Mouse (Mus musculus): ENCODE results near the gene Glyatl3. TPM values are rescaled to one million over a fixed set of nuclear protein-coding genes. Genes with fewer than 3 reads are reported as not detected.

The Glyatl3 gene
- not detected in 2 replicates for polyA plus RNA-seq (2015; fragmentation: Nextera tagmentation; extraction: Ambion mirVana)

DNA sequence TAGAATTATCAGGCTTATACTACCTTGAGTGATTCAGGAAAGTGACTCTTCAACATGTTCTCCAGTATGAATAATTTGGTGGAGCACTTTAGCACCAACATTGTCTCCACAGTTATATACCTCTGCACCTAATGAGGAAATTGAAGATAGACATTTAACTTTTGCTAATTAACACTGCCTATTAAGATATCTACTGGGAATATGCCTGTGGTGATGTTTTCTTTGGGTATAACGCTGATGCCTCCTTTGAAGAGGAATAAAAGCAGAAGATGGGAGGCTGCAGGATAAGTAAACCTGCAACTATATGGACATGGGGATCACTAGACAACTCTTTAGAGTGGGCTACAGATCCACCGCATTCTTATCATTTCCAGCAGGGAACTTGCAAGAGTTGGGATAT lies at the start of gene Glyatl3:
TSS of gene Glyatl3 (minus strand) at position 101 of the 400 bp plus-strand sequence.
- H3K9me3 ChIP-seq = no peaks in the 10 kb centered on the region
- no peak within 1 kb of the TSS for H3K9ac ChIP-seq (replicated peaks)
- H3K27ac ChIP-seq = no peak within 1 kb of the TSS
- H3K4me3 ChIP-seq (replicated peaks) = no peak within 1 kb of the TSS
- 96% methylated on average over 2 of the region's 2 CpGs for WGBS
- H3K36me3 ChIP-seq = no peaks in the 10 kb centered on the region
- H3K4me1 ChIP-seq (replicated peaks) = no peaks in the 10 kb centered on the region
- H3K27me3 ChIP-seq = no peaks in the 10 kb centered on the region
- ATAC-seq = no peak
- H3K4me2 ChIP-seq (replicated peaks) = no peak within 1 kb of the TSS

DNA sequence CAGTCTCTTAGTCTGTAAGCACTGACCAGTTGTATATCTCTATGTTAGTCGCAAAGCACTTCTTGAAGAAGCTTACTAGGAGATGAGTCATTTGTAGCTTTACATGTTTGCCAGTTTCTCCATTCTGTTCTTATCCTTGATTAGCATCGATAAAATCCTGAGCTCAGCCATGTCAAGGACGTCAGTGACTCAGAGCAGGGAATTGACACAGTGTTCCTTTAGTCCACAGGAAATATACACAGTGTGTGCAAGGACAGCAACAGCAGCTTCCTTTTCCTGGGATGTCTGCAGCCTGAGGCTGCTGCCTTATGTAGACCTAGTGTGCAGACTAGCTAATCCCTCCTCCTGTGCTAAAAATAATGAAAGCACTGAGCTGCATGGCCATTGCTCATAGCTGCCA lies 34.4 kb upstream of the Glyatl3 start:
- H3K9me3 ChIP-seq = no peaks in the 10 kb centered on the region
- H3K4me2 ChIP-seq (replicated peaks) = no peak overlapping the region
- no peaks in the 10 kb centered on the region for H3K27me3 ChIP-seq
- WGBS = 86% methylated on average over 3 of the region's 3 CpGs
- no peak overlapping the region for H3K27ac ChIP-seq
- no peak for ATAC-seq
- no peak overlapping the region for H3K9ac ChIP-seq (replicated peaks)
- H3K4me3 ChIP-seq (replicated peaks) = no peak overlapping the region
- H3K4me1 ChIP-seq (replicated peaks) = no peaks in the 10 kb centered on the region
- peaks cover 51% of the 10 kb centered on the region for H3K36me3 ChIP-seq

DNA sequence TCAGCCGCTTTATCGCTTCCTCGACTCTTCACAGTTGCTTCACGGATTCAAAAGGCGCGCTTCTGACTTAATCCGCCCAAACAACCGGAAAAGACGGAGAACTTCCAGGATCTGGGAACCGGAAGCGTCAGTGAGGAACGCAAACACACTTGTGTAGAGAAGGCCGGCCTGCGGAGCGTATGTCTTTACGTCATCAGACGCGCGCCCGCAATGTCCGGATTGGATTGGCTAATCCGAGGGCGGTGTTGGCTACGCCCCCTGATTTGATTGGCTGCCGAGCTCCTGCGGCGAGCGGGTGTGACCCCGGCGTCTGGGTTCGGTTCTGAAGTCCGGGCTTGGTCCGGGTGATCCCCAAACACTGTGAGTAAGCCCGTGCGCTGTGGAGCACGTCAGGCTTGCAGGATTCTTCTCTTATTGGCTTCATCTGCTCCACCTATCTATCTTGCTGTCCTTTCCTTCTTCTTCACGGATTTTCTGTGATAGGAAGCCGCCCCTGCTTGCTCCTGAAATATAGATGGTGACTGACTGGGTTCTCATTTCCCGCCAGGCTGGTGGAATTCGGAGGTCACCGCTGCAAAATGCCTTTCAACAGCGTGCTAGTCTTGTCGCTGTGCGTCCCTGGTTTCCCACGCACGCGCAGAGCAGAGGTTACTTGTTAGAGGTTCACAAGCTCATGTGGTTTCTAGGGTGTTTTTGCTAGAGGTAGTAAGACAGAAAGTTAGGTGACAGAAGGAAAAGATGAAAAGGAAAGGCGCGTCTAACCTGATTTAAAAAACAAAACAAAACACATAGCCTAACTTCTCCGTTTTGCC lies 20.5 kb upstream of the Glyatl3 start, which contains the start of the genes Mut and Cenpq:
TSS of gene Mut (plus strand) at position 266 of the 812 bp plus-strand sequence.
TSS of gene Cenpq (minus strand) at position 628 of the 812 bp plus-strand sequence.
- peak; percentile 100 for ATAC-seq
- WGBS = under 1% methylated on average over 50 of the region's 50 CpGs

DNA sequence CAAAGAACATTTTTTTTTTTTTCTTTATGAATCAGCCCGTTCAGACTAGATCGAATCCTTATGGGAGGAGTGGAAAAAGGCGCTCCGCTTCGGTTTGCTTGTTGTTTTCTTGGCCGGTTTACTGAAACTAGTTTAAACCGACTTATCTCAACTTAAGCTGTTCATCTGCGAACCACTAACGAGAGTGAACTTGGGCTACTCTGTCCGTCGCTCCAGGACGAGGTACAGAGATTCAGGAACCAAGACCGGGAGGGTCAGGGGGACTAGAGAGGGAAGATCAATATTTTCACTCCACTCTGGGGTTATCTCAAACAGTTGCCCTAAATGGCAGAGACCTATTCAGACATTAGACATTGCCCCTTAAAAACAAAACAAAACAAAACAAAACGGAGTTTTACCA lies 19.8 kb upstream of the Glyatl3 start:
- H3K27ac ChIP-seq = no peak overlapping the region
- peak overlapping the region; percentile 73 for H3K4me2 ChIP-seq (replicated peaks)
- ATAC-seq = peak; percentile 67
- H3K4me1 ChIP-seq (replicated peaks) = peaks cover 18% of the 10 kb centered on the region
- peak overlapping the region; percentile 59 for H3K9ac ChIP-seq (replicated peaks)
- peaks cover 21% of the 10 kb centered on the region for H3K36me3 ChIP-seq
- H3K27me3 ChIP-seq = no peaks in the 10 kb centered on the region
- H3K4me3 ChIP-seq (replicated peaks) = peak overlapping the region; percentile 68
- no peaks in the 10 kb centered on the region for H3K9me3 ChIP-seq
- under 1% methylated on average over 14 of the region's 14 CpGs for WGBS

More for the DNA sequence above, 20.5 kb upstream of the Glyatl3 start, which contains the start of the genes Mut and Cenpq:
- H3K9me3 ChIP-seq = no peaks in the 10 kb centered on the region
- peak within 1 kb of the TSS; percentile 75 for H3K9ac ChIP-seq (replicated peaks)
- H3K4me3 ChIP-seq (replicated peaks) = peak within 1 kb of the TSS; percentile 68
- H3K27me3 ChIP-seq = no peaks in the 10 kb centered on the region
- peak within 1 kb of the TSS; percentile 73 for H3K4me2 ChIP-seq (replicated peaks)
- H3K27ac ChIP-seq = peak within 1 kb of the TSS; percentile 90
- H3K36me3 ChIP-seq = peaks cover 20% of the 10 kb centered on the region
- peaks cover 18% of the 10 kb centered on the region for H3K4me1 ChIP-seq (replicated peaks)

DNA sequence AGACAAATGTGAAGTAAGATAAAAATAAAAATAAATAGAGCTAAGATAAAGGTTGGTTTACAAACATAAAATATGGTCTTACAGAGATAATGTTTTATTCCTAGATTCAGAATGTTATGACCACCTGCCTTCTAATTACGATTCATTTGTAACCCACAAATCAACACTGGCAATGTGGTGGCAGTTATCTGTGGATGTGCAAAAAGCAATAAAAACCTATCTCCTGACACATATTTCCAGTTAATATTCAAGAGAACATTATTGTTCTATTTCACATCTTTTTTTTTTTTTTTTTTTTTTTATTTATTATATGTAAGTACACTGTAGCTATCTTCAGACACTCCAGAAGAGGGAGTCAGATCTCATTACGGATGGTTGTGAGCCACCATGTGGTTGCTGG lies 1.3 kb upstream of the Glyatl3 start:
- Histone ChIP-seq H3K4me1 (replicated peaks) (no peaks in the 10 kb centered on the region), H3K9me3 (no peaks in the 10 kb centered on the region), H3K27me3 (no peaks in the 10 kb centered on the region), H3K4me3 (replicated peaks) (no peak overlapping the region), H3K27ac (no peak overlapping the region), H3K4me2 (replicated peaks) (no peak overlapping the region), H3K9ac (replicated peaks) (no peak overlapping the region), H3K36me3 (no peaks in the 10 kb centered on the region)
- ATAC-seq = no peak
- 98% methylated on average over 2 of the region's 2 CpGs for WGBS

DNA sequence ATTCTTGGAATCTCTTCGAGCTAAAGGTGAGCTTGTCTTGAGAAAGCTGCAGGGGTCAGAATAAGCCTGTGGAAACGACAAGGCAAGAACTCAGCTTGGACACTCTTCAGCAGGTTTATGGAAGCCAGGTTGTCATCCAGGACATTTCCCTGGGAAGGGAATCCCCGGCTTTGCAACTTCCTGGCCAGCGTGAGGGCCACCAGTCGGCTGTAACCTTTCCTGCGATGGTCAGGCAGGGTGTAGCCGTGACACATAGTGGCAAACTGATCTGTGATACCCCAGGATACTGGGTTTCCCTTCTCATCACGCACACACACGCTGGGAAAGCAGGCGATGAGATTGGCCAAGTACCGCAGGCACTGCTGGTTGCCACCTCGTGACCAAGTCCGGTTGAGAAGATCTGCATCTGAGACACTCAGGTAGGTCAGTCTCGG lies 9.4 kb downstream of the Glyatl3 start:
- Histone ChIP-seq H3K9me3 (no peaks in the 10 kb centered on the region), H3K9ac (replicated peaks) (0 out of 2 replicates have a peak overlapping the region, but pooled peaks have one; percentile 19), H3K4me3 (replicated peaks) (peak overlapping the region; percentile 25), H3K36me3 (no peaks in the 10 kb centered on the region), H3K4me2 (replicated peaks) (peak overlapping the region; percentile 43), H3K27ac (no peak overlapping the region), H3K27me3 (no peaks in the 10 kb centered on the region), H3K4me1 (replicated peaks) (peaks cover 8% of the 10 kb centered on the region; the same call in 1 of the 2 replicates)
- ATAC-seq = peak; percentile 62; the same call in 1 of the 2 replicates
- 6% methylated on average over 13 of the region's 14 CpGs for WGBS

DNA sequence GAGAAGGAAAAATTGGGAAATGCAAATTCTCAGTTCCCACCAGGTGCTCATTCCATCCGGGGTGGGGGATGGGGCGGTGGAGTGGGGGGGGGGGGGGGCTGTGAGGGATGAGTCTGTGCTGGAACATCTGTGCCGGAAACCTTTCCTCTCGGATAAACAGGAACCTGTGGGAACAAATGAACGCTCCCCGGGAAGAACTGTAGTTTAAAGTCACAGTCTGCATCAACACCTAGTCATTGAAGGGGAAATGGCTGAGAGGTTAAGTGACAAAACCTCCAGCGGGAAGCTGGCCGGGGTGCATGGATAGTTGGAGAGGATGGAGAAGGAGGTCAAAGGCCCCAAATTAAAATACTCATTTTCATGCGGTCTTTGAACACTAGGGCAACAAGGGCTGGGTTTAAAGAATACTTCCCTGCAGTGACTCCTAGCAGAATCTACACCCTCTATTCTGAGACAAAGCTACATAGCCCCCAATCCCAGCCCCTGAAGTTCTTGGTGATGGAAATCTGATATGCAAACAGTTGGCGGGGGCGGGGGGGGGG lies 10.0 kb downstream of the Glyatl3 start:
- 9% methylated on average over 11 of the region's 11 CpGs for WGBS
- Histone ChIP-seq H3K9ac (replicated peaks) (no peak overlapping the region), H3K4me3 (replicated peaks) (no peak overlapping the region), H3K27ac (no peak overlapping the region), H3K27me3 (no peaks in the 10 kb centered on the region), H3K9me3 (no peaks in the 10 kb centered on the region), H3K36me3 (no peaks in the 10 kb centered on the region), H3K4me2 (replicated peaks) (peak overlapping the region; percentile 43; the same call in 1 of the 2 replicates), H3K4me1 (replicated peaks) (peaks cover 8% of the 10 kb centered on the region; the same call in 1 of the 2 replicates)
- no peak for ATAC-seq

DNA sequence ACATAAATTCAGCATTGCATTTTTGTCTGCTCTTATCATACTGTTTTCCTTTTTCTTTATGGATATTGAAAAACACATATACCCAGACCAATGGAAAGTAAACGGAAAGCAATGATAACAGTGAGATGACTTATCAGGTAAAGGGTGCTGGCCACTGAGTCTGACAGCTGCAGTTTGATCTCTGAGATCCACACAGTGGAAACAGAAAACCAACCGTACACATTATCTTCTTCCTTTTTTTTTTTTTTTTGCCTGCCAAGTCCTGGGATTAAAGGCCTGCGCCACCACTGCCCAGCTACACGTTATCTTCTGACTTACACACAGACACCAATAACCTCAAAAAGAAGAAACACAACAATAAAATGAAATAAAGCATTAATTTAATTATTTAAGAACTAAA lies 10.8 kb downstream of the Glyatl3 start:
- Histone ChIP-seq H3K36me3 (no peaks in the 10 kb centered on the region), H3K9ac (replicated peaks) (no peak overlapping the region), H3K27me3 (no peaks in the 10 kb centered on the region), H3K4me3 (replicated peaks) (no peak overlapping the region), H3K4me2 (replicated peaks) (no peak overlapping the region), H3K9me3 (no peaks in the 10 kb centered on the region), H3K4me1 (replicated peaks) (peaks cover 8% of the 10 kb centered on the region; the same call in 1 of the 2 replicates), H3K27ac (no peak overlapping the region)
- no peak for ATAC-seq
- WGBS = 75% methylated on average over 4 of the region's 4 CpGs

DNA sequence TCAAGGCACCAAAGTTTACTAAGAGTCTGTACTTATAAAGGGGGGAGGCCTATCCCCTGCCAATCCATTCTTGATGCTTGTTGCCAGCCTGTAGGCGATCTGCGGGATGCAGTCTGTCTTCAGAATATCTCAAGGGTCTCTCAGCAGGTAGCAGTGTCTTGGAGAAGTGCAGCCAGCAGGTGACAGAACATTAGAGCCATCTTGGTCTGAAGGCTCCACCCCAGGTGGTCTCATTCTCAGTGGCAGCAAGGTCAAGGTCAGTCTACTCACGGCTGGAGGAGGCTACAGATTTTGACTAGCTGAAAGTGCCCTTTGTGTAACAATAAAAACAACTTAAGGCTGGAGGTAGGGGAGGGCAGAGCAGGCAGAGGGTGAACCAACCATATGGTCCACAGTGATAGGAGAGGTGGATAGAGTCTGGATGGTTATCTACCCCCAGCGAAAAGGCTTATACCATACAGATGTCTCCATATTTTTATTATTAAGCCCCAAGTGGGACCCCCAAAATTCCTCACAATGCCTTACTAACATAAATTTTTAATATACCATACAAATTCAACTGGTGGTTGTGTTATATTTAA lies 14.3 kb downstream of the Glyatl3 start:
- no peak for ATAC-seq
- Histone ChIP-seq H3K27me3 (no peaks in the 10 kb centered on the region), H3K4me1 (replicated peaks) (peaks cover 8% of the 10 kb centered on the region; the same call in 1 of the 2 replicates), H3K27ac (no peak overlapping the region), H3K9me3 (no peaks in the 10 kb centered on the region), H3K4me2 (replicated peaks) (no peak overlapping the region), H3K4me3 (replicated peaks) (no peak overlapping the region), H3K9ac (replicated peaks) (no peak overlapping the region), H3K36me3 (no peaks in the 10 kb centered on the region)
- 37% methylated on average over 4 of the region's 4 CpGs for WGBS

DNA sequence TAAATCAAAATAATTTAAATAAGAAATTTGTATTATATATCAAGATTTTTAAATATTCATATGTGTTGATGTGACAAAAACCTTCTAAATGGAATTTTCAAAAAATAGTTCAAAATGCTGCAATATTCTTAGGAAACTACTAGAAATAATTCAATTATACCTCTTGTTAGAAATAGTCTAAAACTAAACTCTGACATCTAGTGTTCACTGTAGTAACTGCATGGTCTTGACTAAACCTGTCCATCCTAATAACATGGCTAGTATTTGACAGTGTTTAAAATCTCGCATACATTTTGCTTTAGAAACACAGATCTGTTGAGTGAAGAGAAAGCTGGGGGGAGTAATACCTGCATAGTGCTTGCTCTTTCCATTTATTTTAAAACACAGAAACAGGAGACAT lies 17.3 kb downstream of the Glyatl3 start:
- H3K4me2 ChIP-seq (replicated peaks) = no peak overlapping the region
- H3K9me3 ChIP-seq = no peaks in the 10 kb centered on the region
- H3K36me3 ChIP-seq = no peaks in the 10 kb centered on the region
- WGBS = 64% methylated on average over 1 of the region's 1 CpGs
- H3K4me3 ChIP-seq (replicated peaks) = no peak overlapping the region
- no peak overlapping the region for H3K27ac ChIP-seq
- no peak for ATAC-seq
- H3K27me3 ChIP-seq = no peaks in the 10 kb centered on the region
- no peaks in the 10 kb centered on the region for H3K4me1 ChIP-seq (replicated peaks)
- H3K9ac ChIP-seq (replicated peaks) = no peak overlapping the region

DNA sequence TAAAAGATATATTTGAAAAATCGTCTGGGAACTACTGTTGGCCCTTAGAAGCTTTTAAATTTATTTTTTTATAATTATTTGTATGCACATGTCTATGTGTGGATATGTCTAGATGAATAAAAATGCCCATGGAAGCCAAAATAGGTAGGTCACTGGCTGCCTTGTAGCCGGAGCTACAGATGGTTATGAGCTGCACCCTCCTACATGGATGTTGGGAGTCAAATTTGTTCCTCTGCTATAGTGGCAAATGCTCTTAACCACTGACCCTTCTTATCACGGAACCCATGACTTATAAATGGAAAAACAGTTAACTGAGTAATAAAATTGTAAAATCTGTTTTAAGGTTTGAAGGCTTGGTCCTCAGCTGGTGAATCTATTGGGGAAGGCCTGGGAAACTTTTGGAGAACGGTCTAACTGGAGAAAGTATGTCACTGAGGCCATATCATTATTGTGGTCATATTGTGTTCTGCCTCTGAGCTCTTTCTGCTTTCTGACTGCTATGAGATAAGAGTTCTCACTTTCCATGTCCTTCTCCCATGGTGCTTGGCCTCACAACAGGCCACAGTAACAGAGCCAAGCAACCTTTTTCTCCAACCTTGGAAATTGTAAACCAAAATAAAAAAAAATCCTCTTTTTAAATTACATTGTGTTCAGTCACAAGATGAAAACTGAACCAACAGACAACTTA lies 26.2 kb downstream of the Glyatl3 start:
- Histone ChIP-seq H3K4me3 (replicated peaks) (no peak overlapping the region), H3K9me3 (no peaks in the 10 kb centered on the region), H3K4me1 (replicated peaks) (no peaks in the 10 kb centered on the region), H3K9ac (replicated peaks) (no peak overlapping the region), H3K4me2 (replicated peaks) (no peak overlapping the region), H3K27ac (no peak overlapping the region), H3K27me3 (no peaks in the 10 kb centered on the region), H3K36me3 (no peaks in the 10 kb centered on the region)
- no peak for ATAC-seq
- 83% methylated on average over 4 of the region's 4 CpGs for WGBS

Data from midbrain, embryonic 13.5 days (tissue).